Mouse (Mus musculus) neural tube, embryonic 14.5 days (tissue): ENCODE measurements around the gene Fam83e. TPM values are rescaled to one million over a fixed set of nuclear protein-coding genes. Genes with fewer than 3 reads are reported as not detected.

Experiments used
- ATAC-seq: fragments of 200-750 bp; cut with Nextera tagmentation; 2 replicates; pipeline ENCODE4 v1.8.0; 2017; ENCODE audit warnings: low read depth, mild to moderate bottlenecking, moderate TSS enrichment, moderate library complexity
- H3K27ac ChIP-seq: fragments of 300-500 bp; sonication (generic); 2 replicates; pipeline ENCODE4 v1.5.1; 2014; ENCODE audit warnings: low read depth, mild to moderate bottlenecking, control low read depth, low read length, moderate library complexity, mixed read lengths
- H3K27me3 ChIP-seq: fragments of 300-500 bp; sonication (generic); 2 replicates; pipeline ENCODE4 v1.6.1; 2014; ENCODE audit warnings: low read length; ENCODE audit not compliant: control insufficient read depth, insufficient read depth
- H3K36me3 ChIP-seq: fragments of 300-500 bp; sonication (generic); 2 replicates; pipeline ENCODE4 v1.6.1; 2014; ENCODE audit warnings: low read length, mixed read lengths; ENCODE audit not compliant: control insufficient read depth, insufficient read depth
- H3K4me1 ChIP-seq: fragments of 300-500 bp; sonication (generic); 2 replicates; pipeline ENCODE4 v1.6.1; 2014; ENCODE audit warnings: low read length; ENCODE audit not compliant: control insufficient read depth, insufficient read depth
- H3K4me2 ChIP-seq: fragments of 300-500 bp; sonication (generic); 2 replicates; pipeline ENCODE4 v1.6.1; 2014; ENCODE audit warnings: mild to moderate bottlenecking, low read depth, low read length, control low read depth
- H3K4me3 ChIP-seq: fragments of 300-500 bp; sonication (generic); 2 replicates; pipeline ENCODE4 v1.5.1; 2014; ENCODE audit warnings: low read depth, low read length, control low read depth, mixed read lengths
- H3K9ac ChIP-seq: fragments of 300-500 bp; sonication (generic); replicated peaks from 2 replicates; pipeline ENCODE4 v1.6.1; 2014; ENCODE audit warnings: low read depth, mild to moderate bottlenecking, control low read depth, low read length, mixed read lengths
- H3K9me3 ChIP-seq: fragments of 300-500 bp; sonication (generic); 2 replicates; pipeline ENCODE4 v1.6.1; 2016; ENCODE audit warnings: low read length; ENCODE audit not compliant: control insufficient read depth
- WGBS: fragments of 180-500 bp; shearing (Covaris S2); extraction: QIAGEN DNeasy Blood & Tissue Kit; methylation state at CpG from one replicate; pipeline ENCODE4 v1.1.7; 2014; 5-methylcytosine and 5-hydroxymethylcytosine counted together
- polyA plus RNA-seq: library from polyadenylated mRNA; unstranded; fragments of >200 nt; fragmentation: Nextera tagmentation; extraction: Ambion mirVana; gene quantifications from 2 replicates; pipeline ENCODE4 v1.2.1, GENCODE M21; 2014

Fam83e gene
- polyA plus RNA-seq, 1 experiment from 2014 or later: 0.24 TPM

GRCm38 (mm10) chr7:45739820-45740219 is 18.8 kb downstream of the Fam83e start:
- no peaks in the 10 kb centered on the region for H3K4me1 ChIP-seq
- no peaks in the 10 kb centered on the region for H3K36me3 ChIP-seq
- H3K27ac ChIP-seq: no peak overlapping the region
- H3K9ac ChIP-seq: no peak overlapping the region
- 70% methylated on average over 10 of the region's 10 CpGs for WGBS
- H3K4me2 ChIP-seq: no peak overlapping the region
- no peaks in the 10 kb centered on the region for H3K9me3 ChIP-seq
- no peaks in the 10 kb centered on the region for H3K27me3 ChIP-seq
- no peak overlapping the region for H3K4me3 ChIP-seq
- peak; percentile 14; the same call in 1 of the 2 replicates for ATAC-seq

DNA sequence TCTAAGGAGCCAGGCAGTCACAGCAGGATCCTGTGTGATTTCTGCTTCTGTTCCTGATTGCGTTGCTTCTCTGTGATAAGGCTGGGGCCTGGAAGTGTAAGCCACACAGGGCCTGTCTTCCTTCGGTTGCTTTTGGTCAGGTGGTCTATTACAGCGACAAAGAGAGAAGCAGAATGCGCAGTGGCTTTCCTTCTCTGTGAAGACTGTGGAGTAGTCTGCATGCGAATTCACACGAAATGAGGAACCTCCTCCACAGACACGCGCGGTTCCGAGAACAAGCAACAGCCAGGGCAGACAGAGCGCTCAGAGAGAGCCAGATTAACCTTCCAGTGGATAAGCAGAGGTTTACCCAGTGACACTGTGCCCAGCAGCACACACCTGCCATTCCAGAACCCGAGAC is 20.3 kb downstream of the Fam83e start:
- Histone ChIP-seq H3K9me3 (no peaks in the 10 kb centered on the region), H3K27me3 (no peaks in the 10 kb centered on the region), H3K4me1 (no peaks in the 10 kb centered on the region), H3K4me3 (no peak overlapping the region), H3K9ac (no peak overlapping the region), H3K27ac (no peak overlapping the region), H3K4me2 (no peak overlapping the region), H3K36me3 (no peaks in the 10 kb centered on the region)
- no peak for ATAC-seq
- WGBS: 88% methylated on average over 12 of the region's 12 CpGs

DNA sequence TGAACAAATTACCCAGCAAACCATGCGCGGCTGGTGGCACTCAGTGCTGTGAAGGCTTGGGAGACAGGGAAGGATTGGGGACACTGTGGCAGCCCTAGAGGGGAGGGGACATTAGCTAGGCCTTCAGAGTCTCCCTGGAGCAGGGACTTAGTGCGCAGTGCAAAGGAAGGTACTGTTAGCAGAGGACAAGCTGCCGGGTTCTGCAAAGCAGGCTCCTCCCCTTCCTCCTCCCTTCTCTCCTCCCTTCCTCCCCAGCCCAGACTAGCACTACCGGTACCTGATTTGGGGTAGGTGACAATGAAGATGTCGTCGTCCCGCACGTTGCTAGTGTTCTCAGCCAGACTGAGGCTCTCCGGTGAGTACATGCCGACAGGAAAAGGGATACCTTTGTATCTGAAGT is 20.8 kb downstream of the Fam83e start:
- Histone ChIP-seq H3K27me3 (no peaks in the 10 kb centered on the region), H3K4me3 (no peak overlapping the region), H3K9me3 (no peaks in the 10 kb centered on the region), H3K27ac (no peak overlapping the region), H3K36me3 (no peaks in the 10 kb centered on the region), H3K4me1 (no peaks in the 10 kb centered on the region), H3K4me2 (peak overlapping the region; percentile 11; the same call in 1 of the 2 replicates), H3K9ac (no peak overlapping the region)
- 38% methylated on average over 11 of the region's 11 CpGs for WGBS
- ATAC-seq: no peak

GRCm38 (mm10) chr7:45742338-45742737 is 21.3 kb downstream of the Fam83e start:
- no peak overlapping the region for H3K9ac ChIP-seq
- no peak overlapping the region for H3K4me3 ChIP-seq

GRCm38 (mm10) chr7:45744387-45744786 is 23.4 kb downstream of the Fam83e start:
- Histone ChIP-seq H3K27ac (no peak overlapping the region), H3K9me3 (no peaks in the 10 kb centered on the region), H3K4me3 (no peak overlapping the region), H3K4me1 (no peaks in the 10 kb centered on the region), H3K4me2 (no peak overlapping the region), H3K27me3 (no peaks in the 10 kb centered on the region), H3K9ac (no peak overlapping the region), H3K36me3 (no peaks in the 10 kb centered on the region)
- 40% methylated on average over 2 of the region's 2 CpGs for WGBS
- ATAC-seq: no peak

More at GRCm38 (mm10) chr7:45742338-45742737, 21.3 kb downstream of the Fam83e start:
- no peaks in the 10 kb centered on the region for H3K9me3 ChIP-seq
- H3K4me2 ChIP-seq: peak overlapping the region; percentile 8; the same call in 1 of the 2 replicates
- H3K27me3 ChIP-seq: no peaks in the 10 kb centered on the region
- no peaks in the 10 kb centered on the region for H3K4me1 ChIP-seq
- no peaks in the 10 kb centered on the region for H3K36me3 ChIP-seq
- 35% methylated on average over 19 of the region's 19 CpGs for WGBS
- ATAC-seq: no peak
- no peak overlapping the region for H3K27ac ChIP-seq

- no peak overlapping the region for H3K9ac ChIP-seq
- 64% methylated on average over 6 of the region's 6 CpGs for WGBS
- H3K4me3 ChIP-seq: no peak overlapping the region
- no peaks in the 10 kb centered on the region for H3K36me3 ChIP-seq
- no peaks in the 10 kb centered on the region for H3K4me1 ChIP-seq
- H3K4me2 ChIP-seq: no peak overlapping the region
- H3K27ac ChIP-seq: no peak overlapping the region
- no peaks in the 10 kb centered on the region for H3K9me3 ChIP-seq
- ATAC-seq: no peak
- H3K27me3 ChIP-seq: no peaks in the 10 kb centered on the region
Measured at GRCm38 (mm10) chr7:45746518-45746917, 25.5 kb downstream of the Fam83e start.

DNA sequence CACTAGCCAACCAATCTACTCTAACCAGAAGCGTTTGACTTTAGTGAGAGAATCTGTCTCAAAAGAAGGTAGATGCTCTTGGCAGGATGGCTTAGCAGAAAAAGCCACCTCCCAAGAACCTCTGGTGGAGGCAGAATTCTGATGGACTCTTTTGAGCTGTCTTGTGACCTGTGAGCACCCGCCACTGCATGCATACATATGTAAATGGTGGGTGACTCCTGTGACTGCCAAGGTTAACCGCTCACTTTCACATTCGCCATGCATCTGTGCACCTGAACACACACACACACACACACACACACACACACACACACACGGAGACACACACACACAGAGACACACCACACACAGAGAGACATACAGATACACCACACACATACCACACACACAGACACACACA is 26.4 kb downstream of the Fam83e start:
- Histone ChIP-seq H3K9ac (no peak overlapping the region), H3K27ac (no peak overlapping the region), H3K27me3 (no peaks in the 10 kb centered on the region), H3K36me3 (no peaks in the 10 kb centered on the region), H3K4me2 (no peak overlapping the region), H3K4me3 (no peak overlapping the region), H3K9me3 (no peaks in the 10 kb centered on the region), H3K4me1 (no peaks in the 10 kb centered on the region)
- 90% methylated on average over 5 of the region's 5 CpGs for WGBS
- ATAC-seq: no peak

GRCm38 (mm10) chr7:45748110-45748509 is 27.1 kb downstream of the Fam83e start:
- no peak overlapping the region for H3K9ac ChIP-seq
- H3K4me1 ChIP-seq: no peaks in the 10 kb centered on the region
- H3K4me2 ChIP-seq: no peak overlapping the region
- no peak overlapping the region for H3K4me3 ChIP-seq
- 89% methylated on average over 7 of the region's 7 CpGs for WGBS
- no peaks in the 10 kb centered on the region for H3K27me3 ChIP-seq
- H3K36me3 ChIP-seq: no peaks in the 10 kb centered on the region
- no peaks in the 10 kb centered on the region for H3K9me3 ChIP-seq
- no peak overlapping the region for H3K27ac ChIP-seq
- no peak for ATAC-seq

GRCm38 (mm10) chr7:45749401-45749800 is 28.4 kb downstream of the Fam83e start:
- Histone ChIP-seq H3K27ac (no peak overlapping the region), H3K9ac (no peak overlapping the region), H3K27me3 (no peaks in the 10 kb centered on the region), H3K9me3 (no peaks in the 10 kb centered on the region), H3K36me3 (no peaks in the 10 kb centered on the region), H3K4me3 (no peak overlapping the region), H3K4me2 (no peak overlapping the region), H3K4me1 (no peaks in the 10 kb centered on the region)
- no peak for ATAC-seq
- 38% methylated on average over 10 of the region's 10 CpGs for WGBS

DNA sequence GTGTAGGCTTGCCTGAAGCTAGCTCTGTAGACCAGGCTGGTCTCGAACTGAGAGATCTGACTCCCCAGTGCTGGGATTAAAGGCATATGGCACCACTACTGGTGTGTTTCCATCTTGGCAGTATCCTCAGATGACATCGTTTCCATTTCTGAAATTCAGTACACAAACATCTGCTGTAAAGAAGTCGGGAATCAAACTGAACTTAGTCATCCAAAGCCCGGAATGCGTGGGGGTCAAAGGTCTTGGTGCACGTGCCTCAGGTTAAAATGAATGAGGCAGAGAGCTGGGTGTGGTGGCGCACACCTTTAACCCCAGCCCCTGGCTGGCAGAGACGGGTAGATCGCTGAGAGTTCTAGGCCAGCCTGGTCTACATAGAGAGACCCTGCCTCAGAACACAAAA is 29.1 kb downstream of the Fam83e start:
- Histone ChIP-seq H3K4me3 (no peak overlapping the region), H3K4me1 (no peaks in the 10 kb centered on the region), H3K9me3 (no peaks in the 10 kb centered on the region), H3K9ac (no peak overlapping the region), H3K36me3 (no peaks in the 10 kb centered on the region), H3K27ac (no peak overlapping the region), H3K27me3 (no peaks in the 10 kb centered on the region), H3K4me2 (no peak overlapping the region)
- 82% methylated on average over 9 of the region's 9 CpGs for WGBS
- ATAC-seq: no peak
